Mouse (Mus musculus): ENCODE measurements around the gene Atp5g2. TPM values are rescaled to one million over a fixed set of nuclear protein-coding genes. Genes with fewer than 3 reads are reported as not detected.
A peak's percentile ranks its signal among the peaks of the same experiment; 100 is the strongest.
"Not testable (repeated sequence)": the region's sequence is repeated elsewhere in the genome, so short reads cannot be mapped to it uniquely, and the experiment has no call there.

Gene Atp5g2
- polyA plus RNA-seq, 1 experiment: 636 TPM

DNA sequence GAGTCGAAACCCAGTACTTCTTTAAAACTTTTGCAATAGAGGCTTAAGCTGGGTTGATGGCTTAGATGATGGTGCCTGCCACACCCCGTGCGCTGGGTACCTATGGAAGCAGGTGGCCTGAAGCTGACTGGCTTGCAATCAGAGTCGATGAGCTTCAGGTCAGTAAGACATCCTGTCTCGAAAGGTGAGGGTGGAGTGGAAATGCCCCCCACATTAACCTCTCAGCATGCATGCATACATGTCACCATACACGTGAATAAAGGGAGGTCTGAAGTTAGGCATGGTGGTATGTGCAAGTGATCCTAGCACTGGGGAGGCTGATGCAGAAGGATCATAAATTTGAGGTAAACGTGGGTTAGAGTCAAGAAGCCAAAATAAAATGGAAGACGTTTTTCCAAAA lies 2.6 kb downstream of the Atp5g2 start:
- Histone ChIP-seq H3K27ac (ENCODE audit: insufficient read depth, low read depth, low read length) (no peak overlapping the region), H3K27me3 (replicated peaks; ENCODE audit: control insufficient read depth, insufficient read depth, low read length) (no peaks in the 10 kb centered on the region), H3K36me3 (ENCODE audit: control insufficient read depth, insufficient read depth, low read length) (no peaks in the 10 kb centered on the region), H3K4me1 (ENCODE audit: control insufficient read depth, insufficient read depth, low read length) (peaks cover 6% of the 10 kb centered on the region), H3K4me3 (ENCODE audit: insufficient read depth, low read depth, low read length) (no peak overlapping the region)
- WGBS: 61% methylated on average over 8 of the region's 8 CpGs
- DNase-seq: no peak
- TF ChIP-seq POLR2A (IDR thresholded peaks at IDR 0.05; ENCODE audit: low read depth, low read length) (no peak), CTCF (conservative IDR thresholded peaks at IDR 0.05; ENCODE audit: insufficient read depth, insufficient read length, low read depth, low read length) (no peak)

DNA sequence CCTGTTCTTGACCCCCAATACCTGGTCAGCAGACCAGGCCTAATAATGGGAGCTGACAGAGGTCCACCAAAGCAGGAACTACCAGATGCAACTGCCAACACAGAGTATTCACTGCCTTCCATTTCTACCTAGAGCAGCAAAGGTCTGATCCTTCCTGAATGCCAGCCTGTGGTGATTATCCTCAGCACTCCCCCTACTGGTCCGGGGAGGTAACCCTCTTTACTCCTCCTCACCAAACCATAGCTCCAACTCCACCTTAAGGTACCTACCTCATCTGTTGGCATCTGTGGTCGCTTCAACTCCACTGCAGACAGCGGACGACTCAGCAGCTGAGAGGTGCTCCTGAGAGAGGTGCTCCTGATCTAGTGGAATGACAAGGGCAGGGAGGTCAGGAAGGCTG lies 6.7 kb downstream of the Atp5g2 start:
- Histone ChIP-seq H3K4me3 (ENCODE audit: insufficient read depth, low read depth, low read length) (no peak overlapping the region), H3K27me3 (replicated peaks; ENCODE audit: control insufficient read depth, insufficient read depth, low read length) (no peaks in the 10 kb centered on the region), H3K36me3 (ENCODE audit: control insufficient read depth, insufficient read depth, low read length) (peaks cover 10% of the 10 kb centered on the region), H3K4me1 (ENCODE audit: control insufficient read depth, insufficient read depth, low read length) (peaks cover 4% of the 10 kb centered on the region), H3K27ac (ENCODE audit: insufficient read depth, low read depth, low read length) (no peak overlapping the region)
- WGBS: 32% methylated on average over 4 of the region's 4 CpGs
- TF ChIP-seq POLR2A (IDR thresholded peaks at IDR 0.05; ENCODE audit: low read depth, low read length): no peak
- peak; percentile 82 for TF ChIP-seq CTCF (conservative IDR thresholded peaks at IDR 0.05; ENCODE audit: insufficient read depth, insufficient read length, low read depth, low read length)
- peak; percentile 68 for DNase-seq

DNA sequence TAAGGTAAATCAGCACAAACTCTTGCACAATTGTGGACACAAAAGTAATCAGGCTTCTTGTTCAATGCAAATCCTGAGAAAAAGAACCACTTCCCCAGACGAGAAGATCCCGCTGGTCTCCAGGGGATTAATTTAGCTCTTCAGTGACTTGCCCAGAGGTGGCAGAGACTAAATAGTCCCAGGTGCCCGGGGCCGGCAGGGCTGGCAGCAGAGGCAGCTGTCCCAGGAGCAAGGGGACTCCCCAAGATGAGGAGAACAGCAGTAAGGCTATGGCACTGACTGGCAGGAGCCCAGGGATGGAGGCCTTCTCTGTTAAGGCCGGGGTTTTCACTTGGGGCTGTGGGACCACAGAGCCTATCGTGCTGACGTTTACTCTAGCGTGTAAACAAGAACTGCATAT lies 8.3 kb downstream of the Atp5g2 start:
- Histone ChIP-seq H3K27me3 (replicated peaks; ENCODE audit: control insufficient read depth, insufficient read depth, low read length) (no peaks in the 10 kb centered on the region), H3K4me3 (ENCODE audit: insufficient read depth, low read depth, low read length) (no peak overlapping the region), H3K27ac (ENCODE audit: insufficient read depth, low read depth, low read length) (no peak overlapping the region), H3K36me3 (ENCODE audit: control insufficient read depth, insufficient read depth, low read length) (peaks cover 10% of the 10 kb centered on the region), H3K4me1 (ENCODE audit: control insufficient read depth, insufficient read depth, low read length) (no peaks in the 10 kb centered on the region)
- WGBS: 86% methylated on average over 8 of the region's 8 CpGs
- TF ChIP-seq POLR2A (IDR thresholded peaks at IDR 0.05; ENCODE audit: low read depth, low read length) (no peak), CTCF (conservative IDR thresholded peaks at IDR 0.05; ENCODE audit: insufficient read depth, insufficient read length, low read depth, low read length) (no peak)
- DNase-seq: no peak

DNA sequence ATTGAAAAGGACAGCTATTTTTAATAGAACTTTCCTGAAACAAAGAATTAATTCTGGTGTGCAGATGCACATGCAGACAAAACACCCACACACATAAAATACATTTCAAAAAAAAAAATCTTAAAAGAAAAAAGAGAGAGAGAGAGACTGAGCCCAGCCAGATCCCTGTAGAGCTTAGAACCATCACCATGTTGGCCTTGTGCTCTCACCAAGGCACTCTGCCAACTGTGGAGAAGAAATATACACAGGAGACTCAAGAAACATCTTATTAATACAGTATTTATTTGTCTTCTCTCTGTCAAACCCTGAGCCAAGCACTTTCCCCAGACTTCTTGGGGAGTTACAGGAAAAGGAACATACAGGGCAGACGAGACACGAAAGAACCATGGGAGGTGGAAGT lies 9.6 kb downstream of the Atp5g2 start:
- WGBS: 76% methylated on average over 2 of the region's 2 CpGs
- H3K36me3 ChIP-seq (ENCODE audit: control insufficient read depth, insufficient read depth, low read length); H3K4me1 ChIP-seq (ENCODE audit: control insufficient read depth, insufficient read depth, low read length); H3K27me3 ChIP-seq (replicated peaks; ENCODE audit: control insufficient read depth, insufficient read depth, low read length); H3K4me3 ChIP-seq (ENCODE audit: insufficient read depth, low read depth, low read length); H3K27ac ChIP-seq (ENCODE audit: insufficient read depth, low read depth, low read length); DNase-seq: not testable (repeated sequence)

DNA sequence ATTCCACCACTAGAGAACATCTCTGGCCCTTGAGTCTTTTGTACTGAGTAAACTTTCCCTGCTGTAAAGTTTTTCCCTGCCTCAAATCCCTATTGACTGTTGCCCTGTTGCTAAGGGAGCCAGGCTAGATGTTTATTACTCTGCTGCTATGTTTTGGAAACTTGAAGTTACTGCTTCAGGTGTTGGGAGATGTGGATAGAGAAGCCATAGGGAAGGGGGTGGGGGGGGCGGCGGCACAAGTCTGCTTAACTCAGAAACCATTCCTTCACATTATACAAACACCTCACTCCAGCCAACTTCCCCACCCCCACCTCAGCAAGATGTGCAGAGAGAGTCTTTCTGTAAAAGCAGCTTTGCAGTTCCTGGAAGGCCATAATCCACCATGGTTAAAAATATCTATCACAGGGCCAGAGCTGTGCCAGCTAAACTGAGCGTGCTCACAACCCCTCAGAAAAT lies 14.2 kb downstream of the Atp5g2 start:
- peaks cover 5% of the 10 kb centered on the region; the same call in 1 of the 2 replicates for H3K36me3 ChIP-seq (ENCODE audit: control insufficient read depth, insufficient read depth, low read length)
- H3K27ac ChIP-seq (ENCODE audit: insufficient read depth, low read depth, low read length): no peak overlapping the region
- no peaks in the 10 kb centered on the region for H3K27me3 ChIP-seq (replicated peaks; ENCODE audit: control insufficient read depth, insufficient read depth, low read length)
- 78% methylated on average over 3 of the region's 3 CpGs for WGBS
- TF ChIP-seq CTCF (conservative IDR thresholded peaks at IDR 0.05; ENCODE audit: insufficient read depth, insufficient read length, low read depth, low read length) (no peak), POLR2A (IDR thresholded peaks at IDR 0.05; ENCODE audit: low read depth, low read length) (no peak)
- H3K4me3 ChIP-seq (ENCODE audit: insufficient read depth, low read depth, low read length): no peak overlapping the region
- H3K4me1 ChIP-seq (ENCODE audit: control insufficient read depth, insufficient read depth, low read length): no peaks in the 10 kb centered on the region
- DNase-seq: peak; percentile 4

DNA sequence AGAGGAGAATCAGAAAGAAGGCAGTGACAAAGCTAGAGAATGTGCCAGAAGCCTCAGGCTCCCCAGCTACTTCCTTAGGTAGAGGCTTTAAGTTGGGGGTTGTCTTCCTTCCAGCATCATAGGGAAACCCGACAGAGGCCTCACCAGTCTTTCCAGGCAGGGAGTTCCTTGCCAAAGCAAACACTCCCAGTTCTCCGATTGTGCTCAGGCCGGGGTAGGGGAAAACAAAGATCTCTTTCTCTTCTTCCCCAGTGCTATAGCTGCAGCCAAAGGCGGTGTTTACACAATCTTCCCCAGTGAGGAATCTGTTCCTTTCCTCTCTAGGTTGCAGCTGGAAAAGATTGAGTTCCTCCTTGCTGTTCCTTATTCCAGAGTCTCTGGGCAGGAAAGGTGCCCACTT lies 15.5 kb downstream of the Atp5g2 start:
- no peak for DNase-seq
- Histone ChIP-seq H3K4me3 (ENCODE audit: insufficient read depth, low read depth, low read length) (no peak overlapping the region), H3K4me1 (ENCODE audit: control insufficient read depth, insufficient read depth, low read length) (no peaks in the 10 kb centered on the region), H3K36me3 (ENCODE audit: control insufficient read depth, insufficient read depth, low read length) (peaks cover 5% of the 10 kb centered on the region; the same call in 1 of the 2 replicates), H3K27ac (ENCODE audit: insufficient read depth, low read depth, low read length) (no peak overlapping the region), H3K27me3 (replicated peaks; ENCODE audit: control insufficient read depth, insufficient read depth, low read length) (no peaks in the 10 kb centered on the region)
- 36% methylated on average over 4 of the region's 4 CpGs for WGBS
- no peak for TF ChIP-seq CTCF (conservative IDR thresholded peaks at IDR 0.05; ENCODE audit: insufficient read depth, insufficient read length, low read depth, low read length)
- no peak for TF ChIP-seq POLR2A (IDR thresholded peaks at IDR 0.05; ENCODE audit: low read depth, low read length)

DNA sequence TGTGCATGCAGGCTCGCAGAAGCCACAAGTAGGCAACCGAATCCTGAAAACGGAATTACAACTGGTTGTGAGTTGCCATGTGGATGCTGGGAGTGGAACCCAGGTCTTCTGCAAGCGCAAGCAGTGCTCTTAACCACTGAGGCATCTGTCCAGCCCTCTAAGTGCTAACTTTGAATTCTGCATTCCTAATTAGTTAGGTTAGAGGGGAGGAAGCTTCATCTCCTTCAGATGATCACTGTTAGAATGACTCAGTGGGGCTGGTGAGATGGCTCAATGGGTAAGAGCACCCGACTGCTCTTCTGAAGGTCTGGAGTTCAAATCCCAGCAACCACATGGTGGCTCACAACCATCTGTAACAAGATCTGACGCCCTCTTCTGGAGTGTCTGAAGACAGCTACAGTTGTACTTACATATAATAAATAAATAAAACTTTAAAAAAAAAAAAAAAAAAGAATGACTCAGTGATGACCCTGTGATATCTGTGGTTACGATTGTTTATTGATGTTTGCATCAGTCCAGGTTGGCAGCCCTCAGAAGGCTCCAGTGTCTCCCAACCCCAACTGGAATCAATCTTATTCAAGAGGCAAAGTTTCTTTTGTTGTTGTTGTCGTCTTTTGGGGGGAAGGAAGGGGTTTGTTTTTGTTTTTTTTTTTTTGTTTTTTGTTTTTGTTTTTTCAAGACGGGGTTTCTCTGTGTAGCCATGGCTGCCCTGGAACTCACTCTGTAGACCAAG lies 20.1 kb downstream of the Atp5g2 start:
- DNase-seq; H3K4me1 ChIP-seq (ENCODE audit: control insufficient read depth, insufficient read depth, low read length); H3K27ac ChIP-seq (ENCODE audit: insufficient read depth, low read depth, low read length); H3K4me3 ChIP-seq (ENCODE audit: insufficient read depth, low read depth, low read length); H3K27me3 ChIP-seq (replicated peaks; ENCODE audit: control insufficient read depth, insufficient read depth, low read length); H3K36me3 ChIP-seq (ENCODE audit: control insufficient read depth, insufficient read depth, low read length): not testable (repeated sequence)
- 80% methylated on average over 9 of the region's 9 CpGs for WGBS

All from kidney, adult 2 months (tissue).